Mouse (Mus musculus) intestine, postnatal 0 days (tissue): ENCODE results near the gene Med7. TPM values are rescaled to one million over a fixed set of nuclear protein-coding genes. Genes with fewer than 3 reads are reported as not detected.
"Not testable (repeated sequence)": the region's sequence is repeated elsewhere in the genome, so short reads cannot be mapped to it uniquely, and the experiment has no call there.

Experiments
- ATAC-seq: fragments of 200-750 bp; cut with Nextera tagmentation; 2 replicates; pipeline ENCODE4 v1.8.0; 2017; ENCODE audit warnings: mild to moderate bottlenecking, moderate TSS enrichment, moderate library complexity
- H3K27ac ChIP-seq: fragments of 300-500 bp; sonication (generic); 2 replicates; pipeline ENCODE4 v1.5.1; 2014; ENCODE audit warnings: mild to moderate bottlenecking, low read depth, low read length, moderate library complexity
- H3K27me3 ChIP-seq: fragments of 300-500 bp; sonication (generic); replicated peaks from 2 replicates; pipeline ENCODE4 v1.6.1; 2014; ENCODE audit warnings: low read length, mixed read lengths; ENCODE audit not compliant: control insufficient read depth, insufficient read depth
- H3K36me3 ChIP-seq: fragments of 300-500 bp; sonication (generic); 2 replicates; pipeline ENCODE4 v1.6.1; 2014; ENCODE audit warnings: mild to moderate bottlenecking, moderate library complexity; ENCODE audit not compliant: control insufficient read depth, insufficient read depth
- H3K4me1 ChIP-seq: fragments of 300-500 bp; sonication (generic); replicated peaks from 2 replicates; pipeline ENCODE4 v1.6.1; 2014; ENCODE audit warnings: antibody characterized with exemption, low read length, mixed read lengths; ENCODE audit not compliant: control insufficient read depth, insufficient read depth
- H3K4me2 ChIP-seq: fragments of 300-500 bp; sonication (generic); replicated peaks from 2 replicates; pipeline ENCODE4 v1.6.1; 2014; ENCODE audit warnings: low read depth, mild to moderate bottlenecking, moderate library complexity
- H3K4me3 ChIP-seq: fragments of 300-500 bp; sonication (generic); 2 replicates; pipeline ENCODE4 v1.5.1; 2014; ENCODE audit warnings: low read depth, low read length
- H3K9ac ChIP-seq: fragments of 300-500 bp; sonication (generic); 2 replicates; pipeline ENCODE4 v1.6.1; 2014; ENCODE audit warnings: mild to moderate bottlenecking, low read depth, low read length
- H3K9me3 ChIP-seq: fragments of 300-500 bp; sonication (generic); 2 replicates; pipeline ENCODE4 v1.6.1; 2016; ENCODE audit warnings: mixed run types; ENCODE audit not compliant: control insufficient read depth
- CTCF ChIP-seq: sonication (generic); IDR thresholded peaks from 2 replicates; pipeline ENCODE4 v1.5.1; 2016; ENCODE audit warnings: low read depth, mild to moderate bottlenecking, control low read depth, antibody characterized with exemption, moderate library complexity
- WGBS: fragments of 180-500 bp; shearing (Covaris S2); extraction: QIAGEN DNeasy Blood & Tissue Kit; methylation state at CpG from one replicate; pipeline ENCODE4 v1.1.7; 2014; 5-methylcytosine and 5-hydroxymethylcytosine counted together
- polyA plus RNA-seq: library from polyadenylated mRNA; unstranded; fragments of >200 nt; fragmentation: Nextera tagmentation; extraction: Ambion mirVana; gene quantifications from 2 replicates; pipeline ENCODE4 v1.2.1, GENCODE M21; 2015

Med7 gene
- polyA plus RNA-seq, 1 experiment from 2014 or later, result 40.6 TPM

DNA sequence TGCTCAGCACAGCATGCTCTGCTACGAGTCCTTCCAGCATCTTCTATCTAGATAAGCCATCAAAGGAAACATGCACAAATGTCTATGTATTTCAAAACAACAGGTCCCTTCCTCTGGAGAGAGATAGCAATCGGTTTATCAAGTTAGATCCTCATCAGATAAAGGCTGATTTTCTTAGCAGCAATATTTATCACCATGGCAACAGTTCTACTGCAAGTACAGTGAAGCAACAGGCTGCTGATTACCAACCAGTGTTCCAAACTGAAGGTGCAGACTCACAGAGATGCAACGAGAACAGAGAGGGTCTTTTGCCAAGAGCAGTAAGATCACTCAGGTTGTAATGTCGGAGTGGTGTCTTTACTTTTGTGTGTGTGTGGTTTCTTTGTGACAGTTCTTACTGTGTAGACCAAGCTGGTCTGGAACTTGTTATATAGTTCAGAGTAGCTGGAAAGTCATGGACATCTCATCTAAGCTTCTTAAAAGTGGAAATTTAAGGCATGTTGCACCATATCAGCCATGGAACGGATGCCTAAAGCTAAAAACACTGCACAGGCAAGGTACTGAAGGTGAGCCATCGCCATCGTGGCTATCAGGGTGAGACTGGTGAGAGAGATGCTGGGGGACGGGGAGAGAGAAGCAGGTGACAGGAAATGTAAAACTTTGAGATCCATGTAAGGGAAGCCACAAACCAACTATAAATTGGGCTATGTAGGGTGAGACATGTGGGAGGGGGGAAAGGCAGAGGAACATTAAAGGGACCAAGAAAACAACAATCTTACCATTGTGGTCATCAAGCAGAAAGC is 15.4 kb upstream of the Med7 start:
- no peak overlapping the region for H3K9ac ChIP-seq
- no peak overlapping the region for H3K4me3 ChIP-seq
- H3K4me2 ChIP-seq, result no peak overlapping the region
- ATAC-seq, result no peak
- H3K9me3 ChIP-seq, result no peaks in the 10 kb centered on the region
- no peaks in the 10 kb centered on the region for H3K4me1 ChIP-seq
- H3K27ac ChIP-seq, result no peak overlapping the region
- WGBS, result 75% methylated on average over 8 of the region's 8 CpGs
- H3K27me3 ChIP-seq, result no peaks in the 10 kb centered on the region
- TF ChIP-seq CTCF, result no peak
- H3K36me3 ChIP-seq, result no peaks in the 10 kb centered on the region

DNA sequence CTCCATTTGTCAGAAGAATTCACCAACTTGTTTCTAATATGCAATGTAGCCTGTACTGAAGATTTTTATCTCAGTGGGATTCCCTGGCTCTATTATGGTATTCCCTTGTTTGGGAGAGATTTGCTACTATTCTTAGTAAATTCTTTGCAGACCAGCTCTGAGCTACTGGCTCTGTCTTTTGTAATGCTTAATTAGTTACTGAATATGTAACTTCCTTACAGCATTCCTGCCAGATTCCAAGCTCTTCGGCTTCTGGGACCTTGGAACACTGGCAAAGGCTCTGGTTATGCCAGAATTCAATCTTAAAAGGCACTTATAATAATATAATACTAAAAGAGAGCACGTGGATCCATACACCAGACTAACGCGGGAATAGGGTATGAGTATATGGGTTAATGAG is 8.6 kb upstream of the Med7 start:
- H3K27ac ChIP-seq, H3K4me3 ChIP-seq, H3K27me3 ChIP-seq, H3K4me2 ChIP-seq, H3K36me3 ChIP-seq, H3K4me1 ChIP-seq, H3K9ac ChIP-seq, H3K9me3 ChIP-seq, ATAC-seq: not testable (repeated sequence)
- WGBS, result 47% methylated on average over 4 of the region's 4 CpGs

DNA sequence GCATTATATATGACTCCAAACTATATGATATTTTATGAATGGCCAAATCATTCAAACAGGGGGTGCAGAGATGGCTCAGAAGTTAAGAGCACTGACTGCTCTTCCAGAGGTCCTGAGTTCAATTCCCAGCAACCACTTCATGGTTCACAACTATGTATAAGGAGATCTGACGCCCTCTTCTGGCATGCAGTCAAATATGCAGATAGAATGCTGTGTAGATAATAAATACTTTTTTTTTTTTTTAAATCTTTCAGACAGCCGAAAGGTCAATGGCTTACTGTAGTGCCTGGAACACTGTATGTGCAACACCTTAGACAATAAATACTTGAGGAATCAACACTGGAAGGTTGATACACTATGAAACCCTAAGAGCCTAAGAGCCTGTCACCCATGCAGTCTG is 6.6 kb upstream of the Med7 start:
- H3K27ac ChIP-seq, result no peak overlapping the region
- 92% methylated on average over 2 of the region's 2 CpGs for WGBS
- no peaks in the 10 kb centered on the region for H3K4me1 ChIP-seq
- no peak for ATAC-seq
- H3K4me2 ChIP-seq, result no peak overlapping the region
- H3K36me3 ChIP-seq, result no peaks in the 10 kb centered on the region
- H3K9ac ChIP-seq, result no peak overlapping the region
- TF ChIP-seq CTCF, result no peak
- no peaks in the 10 kb centered on the region for H3K27me3 ChIP-seq
- H3K9me3 ChIP-seq, result no peaks in the 10 kb centered on the region
- no peak overlapping the region for H3K4me3 ChIP-seq

DNA sequence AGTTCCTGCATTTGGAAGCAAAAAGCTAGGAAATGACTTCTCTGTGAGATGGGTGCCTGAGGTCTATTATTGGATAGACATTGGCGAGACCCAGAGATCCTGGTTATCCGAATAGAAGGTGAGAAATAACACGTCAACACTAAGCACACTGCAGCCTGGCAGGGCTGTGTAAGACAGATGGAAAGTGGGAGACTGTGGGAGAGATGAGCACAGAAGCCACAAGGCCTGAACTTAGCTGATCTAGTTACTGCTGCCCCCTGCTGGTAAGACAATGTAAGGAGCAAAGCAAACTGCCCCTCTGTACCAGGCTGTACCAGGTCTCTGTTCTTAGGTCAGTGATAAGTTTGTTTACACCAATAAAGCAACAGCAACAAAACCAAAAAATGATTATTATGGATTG is 5.6 kb upstream of the Med7 start:
- Histone ChIP-seq H3K9ac (no peak overlapping the region), H3K4me2 (no peak overlapping the region), H3K27me3 (no peaks in the 10 kb centered on the region), H3K36me3 (no peaks in the 10 kb centered on the region), H3K27ac (no peak overlapping the region), H3K4me3 (no peak overlapping the region), H3K4me1 (no peaks in the 10 kb centered on the region), H3K9me3 (no peaks in the 10 kb centered on the region)
- WGBS, result 23% methylated on average over 3 of the region's 3 CpGs
- peak; percentile 90 for TF ChIP-seq CTCF
- ATAC-seq, result peak; percentile 67; the same call in 1 of the 2 replicates

DNA sequence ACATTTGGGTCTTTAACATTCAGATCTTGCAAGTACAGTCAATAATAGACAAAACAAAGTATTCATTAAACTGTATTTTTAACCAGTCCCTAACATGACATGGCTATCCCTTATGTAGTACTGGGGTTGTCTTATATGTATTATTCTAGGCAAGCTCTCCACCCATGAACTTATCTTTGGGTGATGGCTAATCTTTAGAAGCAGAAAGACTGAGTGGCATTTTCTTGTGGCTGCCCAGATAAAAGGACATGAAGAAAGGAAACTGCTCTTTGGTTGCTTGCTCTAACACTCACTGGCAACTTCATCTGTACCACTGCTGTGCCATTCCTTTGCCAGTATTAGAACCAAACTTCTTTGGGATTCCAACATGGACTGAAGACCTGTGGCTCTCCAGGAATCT is 1.4 kb upstream of the Med7 start:
- Histone ChIP-seq H3K4me3 (no peak overlapping the region), H3K9ac (no peak overlapping the region), H3K4me2 (no peak overlapping the region), H3K27ac (no peak overlapping the region), H3K4me1 (peaks cover 3% of the 10 kb centered on the region; the same call in 1 of the 2 replicates), H3K9me3 (no peaks in the 10 kb centered on the region), H3K36me3 (no peaks in the 10 kb centered on the region), H3K27me3 (no peaks in the 10 kb centered on the region)
- no peak for ATAC-seq
- no peak for TF ChIP-seq CTCF

DNA sequence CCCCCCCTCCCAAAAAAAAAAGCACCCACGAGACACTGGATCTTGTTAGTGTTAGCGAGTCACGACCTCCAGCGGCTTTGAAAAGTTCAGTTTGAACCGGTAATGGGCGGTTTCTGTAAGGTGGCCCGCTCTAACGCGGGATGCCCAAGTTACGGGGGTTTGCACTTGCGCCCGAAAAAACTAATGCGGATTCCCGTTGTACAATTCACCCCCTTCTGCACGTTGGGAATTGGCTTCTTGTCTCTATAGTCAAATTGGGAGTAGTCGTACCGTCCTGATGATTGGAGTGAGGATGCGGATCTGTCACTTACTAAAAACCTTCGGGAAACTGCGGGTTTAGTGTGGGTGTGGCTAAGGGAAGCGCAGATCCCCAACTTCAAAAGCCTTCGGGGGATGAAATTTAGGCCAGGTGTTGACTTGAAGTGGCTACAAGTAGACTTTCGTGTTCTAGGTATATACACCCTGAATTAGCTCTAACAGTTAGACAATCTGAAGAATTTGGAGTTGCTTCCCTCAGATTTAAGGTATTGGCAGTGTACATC is 805 bp downstream of the Med7 start:
- H3K27me3 ChIP-seq, result no peaks in the 10 kb centered on the region
- WGBS, result 1% methylated on average over 23 of the region's 23 CpGs
- H3K4me3 ChIP-seq, result peak overlapping the region; percentile 100
- H3K27ac ChIP-seq, result peak overlapping the region; percentile 96
- peaks cover 3% of the 10 kb centered on the region; the same call in 1 of the 2 replicates for H3K4me1 ChIP-seq
- no peaks in the 10 kb centered on the region for H3K9me3 ChIP-seq
- no peak for TF ChIP-seq CTCF
- peak; percentile 7; the same call in 1 of the 2 replicates for ATAC-seq
- peak overlapping the region; percentile 78 for H3K4me2 ChIP-seq
- H3K36me3 ChIP-seq, result peaks cover 9% of the 10 kb centered on the region; the same call in 1 of the 2 replicates
- peak overlapping the region; percentile 97 for H3K9ac ChIP-seq
